Mouse (Mus musculus): Measurements from ENCODE around the gene Nav2. TPM values are rescaled to one million over a fixed set of nuclear protein-coding genes. Genes with fewer than 3 reads are reported as not detected.

Nav2 gene
- polyA plus RNA-seq, 1 experiment from 2014 or later = 24.2 TPM

GRCm38 (mm10) chr7:49500916-49501315 is 592.4 kb downstream of the Nav2 start:
- Histone ChIP-seq H3K27ac (no peak overlapping the region), H3K9me3 (no peaks in the 10 kb centered on the region), H3K9ac (no peak overlapping the region), H3K27me3 (no peaks in the 10 kb centered on the region), H3K4me1 (replicated peaks) (peaks cover 38% of the 10 kb centered on the region), H3K4me3 (no peak overlapping the region), H3K36me3 (no peaks in the 10 kb centered on the region), H3K4me2 (no peak overlapping the region)
- no peak for ATAC-seq (ENCODE audit: low FRiP score)
- 95% methylated on average over 5 of the region's 5 CpGs for WGBS

DNA sequence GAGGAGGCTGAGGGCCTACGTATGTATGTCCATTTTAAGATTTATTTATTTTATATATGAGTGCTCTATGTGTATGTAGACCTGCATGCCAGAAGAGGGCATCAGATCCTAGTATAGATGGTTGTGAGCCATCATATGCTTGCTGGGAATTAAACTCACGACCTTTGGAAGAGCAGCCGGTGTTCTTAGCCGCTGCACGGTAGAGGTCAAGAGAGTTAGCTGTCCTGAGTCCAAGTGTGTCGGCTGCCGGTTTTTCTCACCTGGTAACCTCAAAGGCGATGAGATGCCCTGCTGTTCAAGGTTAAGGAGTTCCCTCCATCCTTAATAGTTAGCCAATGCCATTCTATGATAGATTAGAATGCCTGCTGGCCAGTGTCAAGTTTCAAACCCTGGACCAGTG is 594.9 kb downstream of the Nav2 start:
- H3K4me3 ChIP-seq = no peak overlapping the region
- H3K36me3 ChIP-seq = peaks cover 4% of the 10 kb centered on the region; the same call in 1 of the 2 replicates
- H3K9ac ChIP-seq = no peak overlapping the region
- ATAC-seq (ENCODE audit: low FRiP score) = no peak
- peaks cover 21% of the 10 kb centered on the region for H3K4me1 ChIP-seq (replicated peaks)
- no peaks in the 10 kb centered on the region for H3K27me3 ChIP-seq
- H3K4me2 ChIP-seq = no peak overlapping the region
- 52% methylated on average over 8 of the region's 8 CpGs for WGBS
- H3K27ac ChIP-seq = peak overlapping the region; percentile 75
- H3K9me3 ChIP-seq = no peaks in the 10 kb centered on the region

DNA sequence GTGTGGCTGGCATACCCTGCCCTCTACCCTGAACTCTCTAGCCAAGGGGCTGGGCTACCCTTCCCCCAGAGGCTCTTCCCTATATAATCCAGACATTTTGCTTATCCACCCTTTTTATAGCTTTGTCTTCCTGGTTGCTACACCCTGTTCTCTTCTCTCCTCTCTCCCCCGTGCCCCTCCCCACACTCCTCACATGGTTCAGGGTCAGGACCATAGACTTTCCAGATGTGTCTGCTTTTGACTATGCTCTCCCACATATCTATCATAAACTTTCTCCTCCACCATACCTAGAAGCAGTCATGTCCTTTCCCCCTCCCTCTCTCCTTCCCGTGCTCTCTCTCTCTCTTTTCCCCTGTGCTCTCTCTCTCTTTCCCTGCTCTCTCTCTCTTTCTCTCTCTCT is 595.4 kb downstream of the Nav2 start:
- no peak overlapping the region for H3K4me3 ChIP-seq
- no peak overlapping the region for H3K4me2 ChIP-seq
- H3K9ac ChIP-seq = no peak overlapping the region
- peaks cover 21% of the 10 kb centered on the region for H3K4me1 ChIP-seq (replicated peaks)
- WGBS = 26% methylated on average over 2 of the region's 2 CpGs
- peaks cover 4% of the 10 kb centered on the region; the same call in 1 of the 2 replicates for H3K36me3 ChIP-seq
- H3K27ac ChIP-seq = peak overlapping the region; percentile 75
- no peaks in the 10 kb centered on the region for H3K27me3 ChIP-seq
- H3K9me3 ChIP-seq = no peaks in the 10 kb centered on the region
- ATAC-seq (ENCODE audit: low FRiP score) = peak; percentile 34

DNA sequence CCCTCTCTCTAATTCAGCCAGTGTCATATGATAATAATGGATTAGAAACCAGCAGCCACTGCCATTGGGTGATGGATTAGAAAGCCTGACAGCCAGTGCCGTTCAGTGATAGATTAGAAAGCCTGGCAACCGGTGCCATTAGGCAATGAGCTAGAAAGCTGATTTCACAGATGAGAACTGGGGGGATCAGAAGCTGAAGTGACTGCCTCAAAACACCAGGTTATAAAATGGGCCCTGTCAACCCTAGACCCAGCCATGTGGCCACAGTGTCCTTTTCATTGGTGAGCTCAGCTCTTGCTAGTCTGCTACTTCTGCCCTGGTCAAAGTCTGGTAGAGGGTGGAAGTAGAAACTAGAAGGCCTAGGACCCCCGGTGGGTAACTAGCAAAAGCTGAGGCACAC is 595.8 kb downstream of the Nav2 start:
- Histone ChIP-seq H3K9ac (no peak overlapping the region), H3K4me2 (0 out of 2 replicates have a peak overlapping the region, but pooled peaks have one; percentile 3), H3K4me3 (no peak overlapping the region), H3K27ac (peak overlapping the region; percentile 75), H3K4me1 (replicated peaks) (peaks cover 21% of the 10 kb centered on the region), H3K9me3 (no peaks in the 10 kb centered on the region), H3K27me3 (no peaks in the 10 kb centered on the region), H3K36me3 (peaks cover 4% of the 10 kb centered on the region; the same call in 1 of the 2 replicates)
- WGBS = 5% methylated on average over 3 of the region's 3 CpGs
- ATAC-seq (ENCODE audit: low FRiP score) = peak; percentile 52

DNA sequence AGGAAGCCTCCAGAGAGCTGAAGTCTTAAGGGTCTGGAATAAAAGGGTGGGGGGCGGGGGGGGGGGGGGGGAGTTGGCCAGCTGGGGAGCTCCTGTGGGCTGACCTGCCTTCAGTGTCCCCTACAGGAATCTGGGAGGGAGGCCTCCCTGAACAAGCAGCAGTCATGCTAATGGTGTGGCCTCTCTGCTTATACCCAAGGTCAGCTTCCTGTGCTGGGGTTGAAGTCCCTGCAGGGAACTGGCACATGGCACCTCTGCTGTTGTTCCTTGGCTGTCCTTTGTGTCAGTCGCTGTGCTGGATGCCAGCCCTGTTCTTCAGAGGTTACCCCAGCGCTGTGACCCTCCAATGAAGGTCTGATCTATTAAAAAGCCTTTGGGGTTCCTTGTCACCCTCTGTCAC is 596.5 kb downstream of the Nav2 start:
- Histone ChIP-seq H3K27me3 (no peaks in the 10 kb centered on the region), H3K4me2 (no peak overlapping the region), H3K4me1 (replicated peaks) (peaks cover 21% of the 10 kb centered on the region), H3K9me3 (no peaks in the 10 kb centered on the region), H3K9ac (no peak overlapping the region), H3K36me3 (peaks cover 4% of the 10 kb centered on the region; the same call in 1 of the 2 replicates), H3K4me3 (no peak overlapping the region), H3K27ac (peak overlapping the region; percentile 75; the same call in 1 of the 2 replicates)
- no peak for ATAC-seq (ENCODE audit: low FRiP score)
- 6% methylated on average over 2 of the region's 3 CpGs for WGBS

DNA sequence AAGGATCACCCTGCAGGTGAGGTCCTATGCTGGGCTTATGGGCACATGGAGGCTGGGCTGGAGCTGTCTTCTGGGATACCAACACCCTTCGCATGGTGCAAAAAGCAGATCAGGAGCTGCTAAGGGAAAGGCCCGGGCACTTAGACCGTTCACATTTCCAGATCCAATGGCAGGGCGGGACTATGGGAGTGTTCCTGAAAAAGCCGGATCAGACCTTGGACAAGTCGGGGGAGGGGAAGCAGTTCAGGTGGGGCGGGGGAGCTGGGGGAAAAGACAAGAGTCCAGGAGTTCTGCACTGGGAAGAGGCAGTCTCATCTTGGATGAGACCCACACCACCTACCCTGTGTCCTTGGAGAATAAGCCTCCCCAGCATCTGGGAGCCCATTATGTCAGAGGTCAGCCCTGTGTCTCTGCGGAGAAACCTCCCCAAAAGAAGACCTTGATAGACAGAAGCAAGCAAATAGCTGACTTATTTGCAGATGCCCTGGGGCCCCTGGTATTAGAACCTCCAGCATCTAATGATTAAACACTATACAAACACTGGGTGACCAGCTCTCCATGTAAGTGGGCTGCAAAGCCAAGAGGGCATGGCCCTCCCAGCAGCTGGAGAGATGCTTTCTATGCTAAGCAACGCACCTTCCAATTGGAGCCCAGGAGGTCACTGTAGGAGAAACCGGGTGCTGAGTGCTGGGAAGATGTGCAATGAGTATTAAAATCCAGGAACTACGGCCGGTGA is 597.7 kb downstream of the Nav2 start:
- Histone ChIP-seq H3K9me3 (no peaks in the 10 kb centered on the region), H3K9ac (no peak overlapping the region), H3K4me3 (no peak overlapping the region), H3K4me1 (replicated peaks) (peaks cover 21% of the 10 kb centered on the region), H3K27ac (no peak overlapping the region), H3K4me2 (no peak overlapping the region), H3K36me3 (peaks cover 4% of the 10 kb centered on the region; the same call in 1 of the 2 replicates), H3K27me3 (no peaks in the 10 kb centered on the region)
- ATAC-seq (ENCODE audit: low FRiP score) = no peak
- 81% methylated on average over 12 of the region's 12 CpGs for WGBS

DNA sequence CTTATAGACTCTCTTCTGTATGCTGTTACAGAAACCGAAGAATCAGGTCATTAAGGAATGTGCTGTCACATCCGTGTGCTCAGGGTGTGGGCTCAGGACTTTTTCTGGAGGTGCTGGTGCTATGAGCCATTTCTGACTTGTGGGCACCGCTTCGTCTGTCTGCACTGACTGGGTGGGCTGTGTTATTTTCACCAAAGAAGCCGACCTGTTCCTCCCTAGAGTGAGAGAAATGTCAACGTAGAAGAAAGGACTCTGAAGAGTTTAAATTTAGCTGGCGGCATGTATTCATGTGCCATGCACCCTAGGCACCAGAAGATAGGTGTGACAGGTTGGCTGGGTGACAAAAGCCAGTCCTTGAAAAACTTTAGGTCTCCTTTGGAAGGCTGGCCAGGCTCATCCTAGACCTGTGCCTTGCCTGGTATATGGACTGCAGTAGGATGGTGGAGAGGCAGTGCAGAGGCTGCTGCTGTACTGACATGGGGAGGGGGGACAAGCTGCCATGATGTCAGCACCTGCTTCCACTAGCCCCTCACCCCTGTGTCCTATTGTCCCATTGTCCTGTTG is 599.5 kb downstream of the Nav2 start:
- Histone ChIP-seq H3K4me1 (replicated peaks) (peaks cover 28% of the 10 kb centered on the region), H3K9ac (no peak overlapping the region), H3K27me3 (no peaks in the 10 kb centered on the region), H3K4me2 (no peak overlapping the region), H3K4me3 (no peak overlapping the region), H3K36me3 (peaks cover 4% of the 10 kb centered on the region; the same call in 1 of the 2 replicates), H3K27ac (no peak overlapping the region), H3K9me3 (no peaks in the 10 kb centered on the region)
- WGBS = 90% methylated on average over 7 of the region's 7 CpGs
- ATAC-seq (ENCODE audit: low FRiP score) = no peak

GRCm38 (mm10) chr7:49511820-49512453 is 603.4 kb downstream of the Nav2 start:
- H3K4me1 ChIP-seq (replicated peaks) = 0 out of 2 replicates have a peak, but pooled peaks cover 13% of the 10 kb centered on the region
- no peaks in the 10 kb centered on the region for H3K9me3 ChIP-seq
- no peaks in the 10 kb centered on the region for H3K27me3 ChIP-seq
- 69% methylated on average over 7 of the region's 7 CpGs for WGBS
- H3K9ac ChIP-seq = no peak overlapping the region
- H3K4me3 ChIP-seq = no peak overlapping the region
- ATAC-seq (ENCODE audit: low FRiP score) = no peak
- no peak overlapping the region for H3K4me2 ChIP-seq
- 0 out of 2 replicates have a peak, but pooled peaks cover under 1% of the 10 kb centered on the region for H3K36me3 ChIP-seq
- H3K27ac ChIP-seq = peak overlapping the region; percentile 32; the same call in 1 of the 2 replicates

DNA sequence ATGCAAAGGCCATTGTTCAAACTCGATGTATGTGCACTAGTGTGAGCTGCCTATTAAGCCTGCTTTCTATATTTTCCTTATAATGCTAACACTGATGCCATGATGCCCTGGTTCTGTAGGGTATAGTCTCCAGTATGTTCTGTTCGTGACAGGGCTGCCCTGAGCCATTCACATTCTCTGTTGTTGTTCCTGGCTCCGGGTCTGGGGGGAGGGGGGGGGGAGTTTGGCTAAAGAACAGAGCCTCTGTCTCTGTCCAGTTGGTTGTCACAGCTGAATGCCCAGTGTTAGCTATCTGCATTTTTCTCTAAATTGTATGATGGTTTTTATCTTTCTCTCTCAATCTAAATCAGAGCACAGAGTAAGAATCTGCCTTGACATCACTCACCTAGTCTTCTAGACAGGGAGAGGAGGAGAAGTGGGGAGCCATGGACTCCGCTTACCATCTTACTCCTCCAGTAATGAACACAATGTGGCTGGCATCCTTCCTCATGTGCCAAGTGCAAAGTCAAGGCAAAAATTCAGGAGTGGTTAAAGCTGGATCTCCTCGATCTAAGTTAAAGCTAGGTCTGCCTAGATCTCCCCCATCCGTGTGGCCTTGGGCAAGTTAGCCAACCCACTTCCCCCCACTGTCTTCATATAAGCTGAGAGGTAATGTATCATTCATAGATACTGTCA is 605.4 kb downstream of the Nav2 start:
- H3K4me1 ChIP-seq (replicated peaks) = 0 out of 2 replicates have a peak, but pooled peaks cover 13% of the 10 kb centered on the region
- H3K36me3 ChIP-seq = no peaks in the 10 kb centered on the region
- H3K9ac ChIP-seq = no peak overlapping the region
- 63% methylated on average over 6 of the region's 6 CpGs for WGBS
- H3K4me2 ChIP-seq = no peak overlapping the region
- no peak overlapping the region for H3K4me3 ChIP-seq
- no peaks in the 10 kb centered on the region for H3K27me3 ChIP-seq
- no peak for ATAC-seq (ENCODE audit: low FRiP score)
- no peaks in the 10 kb centered on the region for H3K9me3 ChIP-seq
- no peak overlapping the region for H3K27ac ChIP-seq

DNA sequence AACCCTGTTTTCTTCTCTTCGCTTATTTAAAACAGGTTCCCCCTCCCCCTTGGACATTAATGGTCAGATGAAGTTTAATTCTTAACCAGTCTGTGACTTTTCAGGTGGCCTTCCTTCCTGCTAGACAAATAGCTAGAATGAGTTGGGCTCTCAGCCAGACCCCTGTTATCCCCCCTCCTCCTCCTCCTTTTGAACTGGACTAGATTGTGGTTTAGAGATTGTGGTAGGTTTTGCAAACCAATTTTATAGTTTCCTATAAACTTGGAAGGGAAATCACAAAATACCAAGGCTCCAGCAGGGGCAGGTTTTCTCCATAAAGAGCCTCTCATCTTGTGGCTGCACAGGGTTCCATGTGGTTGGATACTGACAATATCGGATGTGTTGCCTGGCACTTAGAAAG is 606.5 kb downstream of the Nav2 start:
- 91% methylated on average over 2 of the region's 2 CpGs for WGBS
- no peak overlapping the region for H3K27ac ChIP-seq
- H3K36me3 ChIP-seq = no peaks in the 10 kb centered on the region
- 0 out of 2 replicates have a peak, but pooled peaks cover 13% of the 10 kb centered on the region for H3K4me1 ChIP-seq (replicated peaks)
- no peak overlapping the region for H3K4me3 ChIP-seq
- H3K4me2 ChIP-seq = no peak overlapping the region
- H3K9ac ChIP-seq = no peak overlapping the region
- H3K9me3 ChIP-seq = no peaks in the 10 kb centered on the region
- no peak for ATAC-seq (ENCODE audit: low FRiP score)
- H3K27me3 ChIP-seq = no peaks in the 10 kb centered on the region

GRCm38 (mm10) chr7:49520504-49520903 is 612.0 kb downstream of the Nav2 start:
- Histone ChIP-seq H3K4me1 (replicated peaks) (peaks cover 47% of the 10 kb centered on the region), H3K9me3 (no peaks in the 10 kb centered on the region), H3K27ac (no peak overlapping the region), H3K9ac (no peak overlapping the region; the same call in 1 of the 2 replicates), H3K27me3 (no peaks in the 10 kb centered on the region; the same call in 1 of the 2 replicates), H3K36me3 (no peaks in the 10 kb centered on the region), H3K4me3 (no peak overlapping the region), H3K4me2 (no peak overlapping the region)
- WGBS = 73% methylated on average over 2 of the region's 2 CpGs
- ATAC-seq (ENCODE audit: low FRiP score) = no peak

DNA sequence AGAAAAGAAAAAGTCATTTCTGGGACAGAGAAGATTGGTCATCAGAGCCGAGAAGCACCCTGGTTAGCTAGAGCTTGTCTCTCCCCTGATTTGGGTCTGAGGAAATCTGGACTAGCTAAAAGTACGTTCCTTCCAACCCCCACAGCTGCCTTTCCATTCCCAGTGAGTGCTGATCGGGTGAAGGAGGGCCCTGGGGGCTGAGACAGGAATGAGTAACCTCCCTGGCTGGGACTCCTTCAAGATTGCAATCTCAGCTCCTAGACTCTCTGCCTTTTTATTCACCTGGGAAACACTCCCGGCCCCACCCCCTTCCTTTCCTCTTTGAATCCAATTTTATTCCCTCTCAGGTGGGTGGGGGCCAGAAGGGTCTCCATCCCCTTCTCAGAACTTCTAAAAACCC is 612.8 kb downstream of the Nav2 start:
- Histone ChIP-seq H3K4me3 (no peak overlapping the region), H3K27me3 (no peaks in the 10 kb centered on the region; the same call in 1 of the 2 replicates), H3K27ac (no peak overlapping the region), H3K4me1 (replicated peaks) (peaks cover 51% of the 10 kb centered on the region), H3K9me3 (no peaks in the 10 kb centered on the region), H3K4me2 (no peak overlapping the region), H3K36me3 (no peaks in the 10 kb centered on the region), H3K9ac (no peak overlapping the region)
- peak; percentile 11; the same call in 1 of the 2 replicates for ATAC-seq (ENCODE audit: low FRiP score)
- WGBS = 27% methylated on average over 4 of the region's 4 CpGs

Measured in hindbrain, embryonic 13.5 days (tissue).